Mouse (Mus musculus) adrenal gland, adult 18-20 months (tissue): ENCODE results near the gene Zfc3h1. TPM values are rescaled to one million over a fixed set of nuclear protein-coding genes. Genes with fewer than 3 reads are reported as not detected.

Experiments
- DNase-seq, 2 experiments: peaks; one replicate each; pipeline ENCODE4 v3.0.0; 2021 to 2022; ENCODE audit warnings: low spot score in 2 of 2
- long read RNA-seq, 2 experiments: library from polyadenylated mRNA; stranded (forward); transcript quantifications; one replicate each; pipeline ENCODE4 v2.0.0; 2021
- total RNA-seq, 2 experiments: library from RNA; stranded (reverse); gene quantifications; 1 replicate in 1 of 2; 2 replicates in 1 of 2; pipeline ENCODE4 v1.2.3; 2021

Gene Zfc3h1
- total RNA-seq, result 10 to 100 TPM; 34.8 to 41.7 TPM
- long read RNA-seq, experiment 1, partial matches to known transcripts, result 1 of 4 reads
- long read RNA-seq, experiment 1, other reads (novel, unspliced or antisense), result 3 of 4 reads
- long read RNA-seq, experiment 2, full-length matches to known transcripts, result 1 of 9 reads
- long read RNA-seq, experiment 2, partial matches to known transcripts, result 5 of 9 reads
- long read RNA-seq, experiment 2, other reads (novel, unspliced or antisense), result 3 of 9 reads

GRCm38 (mm10) chr10:115384221-115385017 is at the start of gene Zfc3h1, which contains the start of gene Thap2:
Gene Zfc3h1, plus strand, starts transcription at chr10:115384959.
Gene Thap2, minus strand, starts transcription at chr10:115384443.
- peak; percentile 93 to 95 for DNase-seq

DNA sequence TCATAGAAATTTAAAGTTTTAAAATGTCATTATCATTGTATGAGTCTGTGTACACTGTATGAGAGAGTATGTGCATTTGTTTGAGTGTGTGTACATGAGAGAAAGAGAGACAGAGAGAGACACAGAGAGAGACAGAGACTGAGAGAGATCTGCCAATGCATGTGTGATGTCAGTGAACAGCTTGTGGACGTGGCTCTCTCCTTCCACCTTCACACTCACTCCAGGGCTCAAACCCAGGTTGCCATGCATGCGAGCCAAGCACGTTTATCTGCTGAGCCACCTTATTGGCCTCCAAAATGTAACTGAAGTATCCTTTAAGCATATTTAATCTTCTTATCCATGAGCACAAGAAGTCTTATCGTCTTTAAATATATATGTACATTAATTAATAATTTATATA is 47.9 kb upstream of the Zfc3h1 start:
- no peak for DNase-seq

DNA sequence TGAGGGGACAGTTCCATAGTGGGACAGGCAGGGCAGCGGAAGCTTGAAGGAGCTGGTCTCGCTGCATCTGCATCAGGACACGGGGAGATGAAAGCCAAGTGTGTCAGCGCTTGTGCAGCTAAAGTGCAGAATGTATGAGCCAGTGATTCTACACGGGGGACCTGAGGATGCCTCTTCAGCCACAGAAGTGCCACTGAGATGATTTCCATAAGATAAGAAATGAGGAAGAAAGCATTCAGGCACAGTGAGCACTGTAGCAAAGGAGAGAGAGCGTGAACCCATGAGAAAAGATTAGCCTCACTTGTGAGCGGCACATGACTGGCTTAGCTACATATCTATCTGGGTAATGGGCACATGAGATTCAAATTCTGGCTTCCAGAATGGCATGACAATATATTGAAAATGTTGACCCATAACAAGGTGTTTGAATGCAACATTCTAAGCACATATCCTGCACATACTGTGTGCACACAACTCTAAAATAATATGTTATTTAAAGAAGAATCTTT is 44.9 kb upstream of the Zfc3h1 start:
- no peak for DNase-seq

- no peak for DNase-seq
Observed at GRCm38 (mm10) chr10:115342771-115343425, 41.9 kb upstream of the Zfc3h1 start.

GRCm38 (mm10) chr10:115346444-115346843 is 38.3 kb upstream of the Zfc3h1 start:
- no peak for DNase-seq

GRCm38 (mm10) chr10:115348131-115348530 is 36.6 kb upstream of the Zfc3h1 start:
- no peak for DNase-seq

GRCm38 (mm10) chr10:115349029-115349428 is 35.7 kb upstream of the Zfc3h1 start:
- DNase-seq, result no peak

- DNase-seq, result no peak
Observed at GRCm38 (mm10) chr10:115349509-115349908, 35.2 kb upstream of the Zfc3h1 start.

GRCm38 (mm10) chr10:115350810-115351397 is 33.9 kb upstream of the Zfc3h1 start:
- no peak for DNase-seq

- DNase-seq, result no peak
Observed at GRCm38 (mm10) chr10:115354553-115354952, 30.2 kb upstream of the Zfc3h1 start.

DNA sequence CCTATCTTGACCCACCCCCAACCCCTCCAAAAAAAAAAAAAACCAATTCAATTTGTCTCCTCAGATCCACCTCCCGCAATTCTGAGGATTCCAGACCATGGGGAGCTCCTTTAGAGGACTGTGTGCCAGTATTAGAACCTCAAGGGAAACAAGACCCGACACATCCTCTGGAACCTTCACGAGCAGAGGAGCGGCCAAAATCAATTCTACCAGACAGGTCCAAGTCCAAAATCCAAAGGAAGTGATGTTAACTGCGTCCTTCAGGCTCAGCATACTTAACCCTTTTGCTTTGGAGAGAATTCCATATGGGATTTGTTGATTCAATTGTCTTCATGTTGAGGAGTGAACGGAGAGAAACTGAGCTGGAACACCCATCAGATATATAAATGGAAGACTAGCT is 29.7 kb upstream of the Zfc3h1 start:
- DNase-seq, result no peak

GRCm38 (mm10) chr10:115356106-115356505 is 28.7 kb upstream of the Zfc3h1 start:
- no peak for DNase-seq

- no peak for DNase-seq
Observed at GRCm38 (mm10) chr10:115358216-115358919, 26.4 kb upstream of the Zfc3h1 start.

DNA sequence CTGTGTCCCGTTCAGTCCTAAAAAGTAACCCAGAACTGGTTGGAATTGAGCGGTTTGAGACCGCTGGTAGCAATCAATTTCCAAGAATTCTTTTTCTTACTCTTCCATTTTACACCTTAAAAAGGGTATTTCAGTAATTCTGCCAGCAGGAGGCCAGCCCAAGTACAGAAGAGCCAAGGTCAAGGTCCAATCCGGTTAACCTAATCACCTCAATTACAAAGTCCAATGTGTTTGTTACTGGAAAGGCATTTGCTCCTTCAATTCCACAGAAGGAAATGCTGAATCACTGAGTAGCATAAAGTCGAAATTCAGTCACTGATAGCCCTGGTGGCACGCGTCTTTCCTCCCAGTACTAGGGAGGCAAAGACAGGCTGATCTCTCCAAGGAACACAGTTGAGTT is 25.7 kb upstream of the Zfc3h1 start:
- no peak for DNase-seq

GRCm38 (mm10) chr10:115361840-115362622 is 22.7 kb upstream of the Zfc3h1 start, which contains the start of gene Tmem19:
Gene Tmem19, minus strand, starts transcription at chr10:115362501.
- peak; percentile 92 to 93 for DNase-seq

- no peak for DNase-seq
Observed at GRCm38 (mm10) chr10:115362623-115362964, 22.2 kb upstream of the Zfc3h1 start.

GRCm38 (mm10) chr10:115363151-115363550 is 21.6 kb upstream of the Zfc3h1 start:
- no peak for DNase-seq

- no peak for DNase-seq
Observed at GRCm38 (mm10) chr10:115381506-115382084, 3.2 kb upstream of the Zfc3h1 start.

DNA sequence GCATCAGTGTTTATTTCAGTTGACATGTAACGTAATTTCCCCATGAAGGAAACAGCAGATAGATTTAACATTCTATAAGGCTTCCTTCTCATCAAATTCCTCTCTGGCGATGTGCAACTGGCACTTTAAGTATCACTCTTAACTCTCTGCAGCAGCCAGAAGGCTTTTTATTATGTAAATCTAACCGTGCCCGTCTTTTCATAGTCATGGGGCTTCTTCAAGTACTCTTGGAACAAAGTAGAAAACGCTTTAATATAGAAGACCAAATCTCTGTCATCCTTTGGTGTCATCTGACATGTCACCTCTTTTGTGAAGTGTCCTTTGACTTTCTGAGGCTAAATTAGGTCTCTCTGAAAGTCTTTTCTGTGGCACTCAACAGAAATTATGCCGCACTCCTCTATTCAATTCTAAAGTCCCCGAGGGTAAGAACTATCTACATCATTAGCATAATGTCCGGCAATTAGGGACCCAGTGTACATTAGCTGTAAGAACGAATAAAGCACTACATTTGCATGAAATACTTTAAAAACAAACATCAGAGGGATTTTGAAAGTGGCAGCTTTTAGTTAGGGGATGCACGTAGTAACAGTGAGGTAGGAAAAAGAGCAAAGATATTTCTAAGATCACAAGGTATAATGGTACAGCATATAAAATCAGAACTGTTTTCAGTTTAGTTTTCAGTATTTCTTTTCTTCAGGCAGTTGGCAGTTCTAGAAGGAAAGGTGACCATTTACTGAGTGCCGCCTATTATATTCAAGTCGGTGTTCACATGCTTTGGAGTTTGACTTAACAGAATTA is 1.7 kb upstream of the Zfc3h1 start:
- no peak for DNase-seq
